Mouse (Mus musculus): ENCODE results near the gene Synj2.

DNA sequence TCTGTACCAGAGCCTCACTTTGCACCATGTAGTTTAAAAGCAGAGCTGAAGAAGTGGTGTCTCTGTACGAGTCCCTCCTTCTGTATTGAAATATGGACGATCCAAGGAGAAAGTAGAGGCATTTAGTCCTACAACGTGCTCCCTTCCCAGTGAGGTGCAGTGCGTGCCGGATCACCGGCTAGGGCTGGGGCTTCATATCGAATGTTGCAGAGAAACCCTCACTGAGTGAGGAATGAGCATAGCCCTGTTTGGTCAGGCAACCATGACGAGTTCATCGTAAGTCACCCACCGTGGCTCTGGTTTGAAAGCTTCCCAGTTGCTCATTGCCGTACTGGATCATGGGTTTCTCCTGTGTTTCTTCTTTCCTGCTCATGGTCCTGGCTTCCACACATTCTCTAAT lies 95.8 kb downstream of the Synj2 start:
- no peak for TF ChIP-seq CTCF (IDR thresholded peaks at IDR 0.05; ENCODE audit: insufficient read depth, low read depth, low read length)
- no peak for TF ChIP-seq POLR2A (IDR thresholded peaks at IDR 0.05; ENCODE audit: insufficient read depth, low read depth, low read length)

All from olfactory bulb, adult 2 months (tissue).